11 mouse cellular contexts compared by ENCODE assay signal in the genomic region with DNA sequence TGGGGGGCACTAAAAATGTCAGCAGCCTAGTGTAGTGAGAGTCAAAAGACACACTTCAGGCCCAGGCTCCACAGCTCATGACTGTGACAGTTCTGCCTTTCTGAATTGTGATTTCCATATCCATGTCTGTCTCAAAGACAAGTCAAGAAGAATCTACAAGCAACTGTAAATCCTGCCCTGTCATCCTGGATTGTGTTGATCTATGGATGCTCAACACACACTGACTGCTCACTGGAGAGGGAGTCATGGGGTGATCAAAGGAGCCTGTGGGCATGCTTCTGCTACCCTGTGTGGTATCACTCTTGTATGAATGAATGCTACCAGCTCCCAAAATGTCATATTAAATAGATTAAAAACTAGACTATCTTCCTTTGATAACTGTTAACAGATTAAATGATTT.
A peak's percentile ranks its signal among the peaks of the same experiment; 100 is the strongest.
DNase-seq lines count a peak whose midpoint lies in the region; ATAC-seq lines count a peak whose summit lies in the region.
"Had no signal": no experiment of that assay in that cellular context is flagged by ENCODE, and none has a peak within 500 bp of the region (broad histone marks: within the 10 kb centered on the region; RNA-seq: fewer than 3 reads in every experiment).

No protein-coding gene starts in this region.

- H3K36me3 ChIP-seq in forebrain, embryonic 16.5 days (ENCODE audit: control insufficient read depth, insufficient read depth), result no peaks in the 10 kb centered on the region
- no peaks in the 10 kb centered on the region for H3K36me3 ChIP-seq in forebrain, embryonic 12.5 days (replicated peaks)
- H3K36me3 ChIP-seq in limb, embryonic 15.5 days, result no peaks in the 10 kb centered on the region
- no peaks in the 10 kb centered on the region for H3K36me3 ChIP-seq in limb, embryonic 10.5 days
- H3K36me3 ChIP-seq in embryonic facial prominence, embryonic 10.5 days (replicated peaks), result no peaks in the 10 kb centered on the region
- no peaks in the 10 kb centered on the region for H3K36me3 ChIP-seq in midbrain, embryonic 11.5 days (ENCODE audit: control insufficient read depth, insufficient read depth, low read length)
- H3K36me3 ChIP-seq: heart, embryonic 12.5 days had no signal

- no peak overlapping the region for H3K27ac ChIP-seq in forebrain, embryonic 16.5 days (ENCODE audit: low read length)
- H3K27ac ChIP-seq in forebrain, embryonic 12.5 days, result no peak overlapping the region
- H3K27ac ChIP-seq in limb, embryonic 15.5 days, result peak overlapping the region; percentile 19; the same call in 1 of the 2 replicates
- no peak overlapping the region for H3K27ac ChIP-seq in limb, embryonic 10.5 days
- peak overlapping the region; percentile 7 for H3K27ac ChIP-seq in embryonic facial prominence, embryonic 10.5 days (replicated peaks)
- H3K27ac ChIP-seq in midbrain, embryonic 11.5 days (ENCODE audit: low read depth, low read length), result no peak overlapping the region

- no peaks in the 10 kb centered on the region for H3K27me3 ChIP-seq in forebrain, embryonic 16.5 days (replicated peaks; ENCODE audit: control insufficient read depth, insufficient read depth, low read length)
- H3K27me3 ChIP-seq in forebrain, embryonic 12.5 days, result 0 out of 2 replicates have a peak, but pooled peaks cover 16% of the 10 kb centered on the region
- no peaks in the 10 kb centered on the region for H3K27me3 ChIP-seq in limb, embryonic 15.5 days
- H3K27me3 ChIP-seq in limb, embryonic 10.5 days (ENCODE audit: low read depth, poor library complexity, severe bottlenecking), result no peaks in the 10 kb centered on the region
- no peaks in the 10 kb centered on the region for H3K27me3 ChIP-seq in embryonic facial prominence, embryonic 10.5 days (replicated peaks; ENCODE audit: low read depth, poor library complexity, severe bottlenecking)
- no peaks in the 10 kb centered on the region for H3K27me3 ChIP-seq in midbrain, embryonic 11.5 days (ENCODE audit: control insufficient read depth, insufficient read depth, low read length)
- H3K27me3 ChIP-seq: heart, embryonic 12.5 days had no signal

- no peak overlapping the region for H3K4me2 ChIP-seq in forebrain, embryonic 16.5 days (ENCODE audit: low read length)
- H3K4me2 ChIP-seq in forebrain, embryonic 12.5 days, result no peak overlapping the region
- no peak overlapping the region for H3K4me2 ChIP-seq in limb, embryonic 15.5 days
- no peak overlapping the region for H3K4me2 ChIP-seq in midbrain, embryonic 11.5 days
- H3K4me2 ChIP-seq: heart, embryonic 12.5 days had no signal

- ATAC-seq in forebrain, embryonic 16.5 days, result 0 out of 2 replicates have a peak, but pooled peaks have one; percentile 7
- ATAC-seq in forebrain, embryonic 12.5 days (ENCODE audit: low FRiP score), result no peak
- ATAC-seq in limb, embryonic 15.5 days (ENCODE audit: insufficient number of reproducible peaks, low FRiP score, low TSS enrichment, low read depth), result no peak
- no peak for ATAC-seq in midbrain, embryonic 11.5 days (ENCODE audit: low FRiP score)
- ATAC-seq: liver, postnatal 0 days had no signal

- peaks cover 10% of the 10 kb centered on the region; the same call in 1 of the 2 replicates for H3K4me1 ChIP-seq in forebrain, embryonic 16.5 days (replicated peaks; ENCODE audit: control insufficient read depth, insufficient read depth, low read length)
- peaks cover 20% of the 10 kb centered on the region for H3K4me1 ChIP-seq in forebrain, embryonic 12.5 days
- peaks cover 8% of the 10 kb centered on the region for H3K4me1 ChIP-seq in limb, embryonic 15.5 days
- H3K4me1 ChIP-seq in limb, embryonic 10.5 days, result peaks cover 18% of the 10 kb centered on the region
- H3K4me1 ChIP-seq in embryonic facial prominence, embryonic 10.5 days, result peaks cover 31% of the 10 kb centered on the region
- H3K4me1 ChIP-seq in midbrain, embryonic 11.5 days (ENCODE audit: control insufficient read depth, insufficient read depth, low read length), result peaks cover 15% of the 10 kb centered on the region
- H3K4me1 ChIP-seq: heart, embryonic 12.5 days had no signal

- no peak overlapping the region for H3K9ac ChIP-seq in forebrain, embryonic 16.5 days (replicated peaks; ENCODE audit: low read depth, low read length)
- H3K9ac ChIP-seq in forebrain, embryonic 12.5 days, result no peak overlapping the region
- no peak overlapping the region for H3K9ac ChIP-seq in limb, embryonic 15.5 days
- H3K9ac ChIP-seq in midbrain, embryonic 11.5 days (ENCODE audit: low read length), result no peak overlapping the region; the same call in 1 of the 2 replicates
- H3K9ac ChIP-seq: heart, embryonic 12.5 days; liver, postnatal 0 days had no signal

- DNase-seq in limb, embryonic 10.5 days (ENCODE audit: low spot score), result no peak
- no peak for DNase-seq in embryonic facial prominence, embryonic 10.5 days (ENCODE audit: low spot score)
- DNase-seq in midbrain, embryonic 11.5 days (ENCODE audit: low spot score, missing footprints), result peak; percentile 83
- no peak for DNase-seq in right cerebral cortex, postnatal 14 days
- DNase-seq in layer of hippocampus, postnatal 25 days (ENCODE audit: extremely low spot score in 1 of 2, low spot score in 1 of 2), result no peak
- DNase-seq: cerebellum, adult 9-10 months; liver, postnatal 0 days had no signal

- no peak overlapping the region for H3K4me3 ChIP-seq in forebrain, embryonic 16.5 days (replicated peaks; ENCODE audit: low read length)
- H3K4me3 ChIP-seq in forebrain, embryonic 12.5 days (replicated peaks), result no peak overlapping the region
- no peak overlapping the region for H3K4me3 ChIP-seq in limb, embryonic 15.5 days
- no peak overlapping the region for H3K4me3 ChIP-seq in limb, embryonic 10.5 days
- H3K4me3 ChIP-seq in embryonic facial prominence, embryonic 10.5 days, result no peak overlapping the region
- no peak overlapping the region for H3K4me3 ChIP-seq in midbrain, embryonic 11.5 days (ENCODE audit: low read depth, low read length)
- H3K4me3 ChIP-seq: heart, embryonic 12.5 days had no signal

- H3K9me3 ChIP-seq in forebrain, embryonic 16.5 days (ENCODE audit: control insufficient read depth, low read length), result no peaks in the 10 kb centered on the region
- H3K9me3 ChIP-seq in forebrain, embryonic 12.5 days, result no peaks in the 10 kb centered on the region
- no peaks in the 10 kb centered on the region for H3K9me3 ChIP-seq in limb, embryonic 15.5 days
- H3K9me3 ChIP-seq in limb, embryonic 10.5 days (replicated peaks), result no peaks in the 10 kb centered on the region
- no peaks in the 10 kb centered on the region for H3K9me3 ChIP-seq in embryonic facial prominence, embryonic 10.5 days
- no peaks in the 10 kb centered on the region for H3K9me3 ChIP-seq in midbrain, embryonic 11.5 days (ENCODE audit: control insufficient read depth, low read length)
- H3K9me3 ChIP-seq: heart, embryonic 12.5 days had no signal

Comparison
In these comparisons a context has a peak if more than half of its experiments do, and no peak if none do; other contexts are left out.
1. H3K27ac ChIP-seq: peak in limb, embryonic 15.5 days (single experiment) and embryonic facial prominence, embryonic 10.5 days (single experiment); none in forebrain, embryonic 16.5 days (single experiment), forebrain, embryonic 12.5 days (single experiment), limb, embryonic 10.5 days (single experiment) and midbrain, embryonic 11.5 days (single experiment).